Mouse (Mus musculus) adrenal gland, postnatal 4 days (tissue): Measurements from ENCODE around the gene Nqo2. TPM values are rescaled to one million over a fixed set of nuclear protein-coding genes. Genes with fewer than 3 reads are reported as not detected.
"Not testable (repeated sequence)": the region's sequence is repeated elsewhere in the genome, so short reads cannot be mapped to it uniquely, and the experiment has no call there.

Experiments
- DNase-seq, 2 experiments: peaks; one replicate each; pipeline ENCODE4 v3.0.0; 2021 to 2022; ENCODE audit warnings: low spot score in 2 of 2, mixed read lengths in 2 of 2
- long read RNA-seq, 2 experiments: library from polyadenylated mRNA; stranded (forward); transcript quantifications; one replicate each; pipeline ENCODE4 v2.0.0; 2021
- total RNA-seq, 2 experiments: library from RNA; stranded (reverse); gene quantifications; 2 replicates each; pipeline ENCODE4 v1.2.3; 2021

Gene Nqo2
- 10 to 100 TPM; 39.6 to 40.3 TPM for total RNA-seq
- long read RNA-seq, experiment 1, transcript Nqo2-202 (7 exons, 3,842 nt) = major isoform, 15 of 26 reads
- long read RNA-seq, experiment 1, partial matches to known transcripts = 1 of 26 reads
- long read RNA-seq, experiment 1, other reads (novel, unspliced or antisense) = 6 of 26 reads
- long read RNA-seq, experiment 2, transcript Nqo2-202 (7 exons, 3,842 nt) = major isoform, 33 of 55 reads
- long read RNA-seq, experiment 2, transcript Nqo2-201 (8 exons, 1,063 nt) = minor isoform, 9 of 55 reads
- long read RNA-seq, experiment 2, partial matches to known transcripts = 2 of 55 reads
- long read RNA-seq, experiment 2, other reads (novel, unspliced or antisense) = 11 of 55 reads

DNA sequence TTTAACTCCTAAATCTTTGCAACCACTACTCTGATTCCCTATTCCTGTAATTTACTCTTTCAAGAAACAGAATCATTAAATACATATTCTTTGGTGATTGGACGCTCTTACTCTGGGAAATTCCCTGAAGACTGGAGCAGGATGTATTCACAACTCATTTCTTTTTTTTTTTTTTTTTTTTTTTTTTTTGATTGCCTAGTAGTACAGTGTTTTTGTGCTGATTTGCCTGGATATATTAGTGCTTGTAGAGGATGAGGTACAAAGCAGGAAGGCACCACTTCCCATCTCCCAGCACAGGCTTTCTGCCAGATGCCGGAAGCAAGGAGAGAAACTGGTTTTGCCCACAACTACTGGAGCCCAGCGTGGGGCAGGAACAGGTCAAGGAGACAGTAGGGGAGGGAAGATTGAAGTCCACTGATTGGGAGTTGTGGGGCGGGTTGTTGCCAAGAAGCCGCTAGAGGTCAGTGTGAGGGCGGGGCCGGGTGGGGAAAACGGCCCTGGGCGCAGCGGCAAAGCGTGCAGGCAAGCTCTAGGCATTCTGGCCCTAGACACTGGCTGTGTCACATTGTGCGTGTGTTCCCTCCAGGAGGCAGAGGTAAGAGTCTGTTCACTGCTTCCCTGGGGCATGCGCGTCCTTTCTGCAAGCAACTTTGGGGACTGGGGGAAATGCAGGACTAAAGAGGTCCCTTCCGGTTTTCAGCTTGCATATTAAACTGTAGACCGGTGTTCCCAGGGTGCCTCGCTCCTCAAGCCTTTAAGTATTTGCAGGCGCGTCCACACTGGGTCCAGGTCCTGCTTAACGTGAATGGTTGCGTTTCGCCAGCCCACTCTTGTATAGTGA is at the start of gene Nqo2:
Nqo2 (plus strand) TSS at position 482 of the 841 bp plus-strand sequence.
- peak; percentile 36 to 57 for DNase-seq

DNA sequence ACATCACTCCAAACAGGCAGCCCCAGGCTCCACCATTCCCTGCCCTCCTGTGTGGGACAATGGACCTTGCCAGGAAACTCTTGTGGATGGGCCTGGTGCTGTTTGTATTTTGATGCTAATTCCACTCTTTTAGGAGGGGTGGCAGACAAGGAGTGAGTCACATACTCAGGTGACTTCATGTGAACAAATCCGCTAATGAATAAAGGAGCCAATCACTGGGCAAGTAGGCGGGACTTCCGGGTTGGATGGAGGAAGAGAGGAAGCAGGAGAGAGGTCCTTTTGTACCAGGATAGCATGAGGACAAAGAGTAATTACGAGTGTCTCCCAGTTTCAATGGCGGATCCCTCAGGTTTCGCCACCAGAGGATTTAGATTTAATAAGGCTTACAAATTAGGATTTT is 43.4 kb upstream of the Nqo2 start:
- DNase-seq = no peak

DNA sequence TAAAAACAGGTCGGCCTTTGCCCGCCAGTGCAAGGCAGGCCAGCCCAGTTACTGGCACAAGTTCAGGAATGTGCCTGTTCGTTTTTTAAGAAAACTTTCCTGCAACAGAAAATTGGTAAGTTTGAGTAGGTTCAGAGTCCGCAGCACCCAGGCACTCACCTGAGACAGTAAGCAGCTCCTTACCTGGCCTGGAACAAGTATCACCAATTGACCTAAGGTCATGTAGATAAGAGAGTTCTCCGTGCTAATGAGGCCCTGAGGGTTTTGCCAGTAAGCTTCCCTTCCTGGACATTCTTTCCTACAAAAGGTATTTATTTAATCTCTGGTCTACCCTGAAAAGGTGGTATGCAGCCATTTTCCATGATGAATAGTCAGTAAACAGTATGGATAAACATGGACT is 42.8 kb upstream of the Nqo2 start:
- DNase-seq = no peak

DNA sequence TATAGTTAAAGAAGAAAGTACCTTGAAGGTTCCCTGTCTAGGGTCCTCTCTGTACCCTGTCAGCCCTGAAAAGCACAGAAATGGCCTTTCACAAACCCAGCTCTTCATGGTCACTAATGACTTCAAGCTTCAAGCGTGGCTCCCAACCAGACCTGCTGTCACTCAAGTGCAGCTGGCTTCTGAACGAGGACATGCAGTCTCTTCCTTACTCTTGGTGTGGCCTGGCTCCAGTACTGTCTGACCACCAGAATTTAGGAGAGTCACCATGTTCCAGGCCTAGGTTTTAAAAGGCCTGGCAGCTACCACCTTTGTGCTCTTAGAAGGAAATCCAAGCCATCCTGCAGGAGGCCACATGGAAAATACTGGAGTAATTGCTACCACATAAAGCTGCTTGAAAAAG is 34.2 kb upstream of the Nqo2 start:
- no peak for DNase-seq

DNA sequence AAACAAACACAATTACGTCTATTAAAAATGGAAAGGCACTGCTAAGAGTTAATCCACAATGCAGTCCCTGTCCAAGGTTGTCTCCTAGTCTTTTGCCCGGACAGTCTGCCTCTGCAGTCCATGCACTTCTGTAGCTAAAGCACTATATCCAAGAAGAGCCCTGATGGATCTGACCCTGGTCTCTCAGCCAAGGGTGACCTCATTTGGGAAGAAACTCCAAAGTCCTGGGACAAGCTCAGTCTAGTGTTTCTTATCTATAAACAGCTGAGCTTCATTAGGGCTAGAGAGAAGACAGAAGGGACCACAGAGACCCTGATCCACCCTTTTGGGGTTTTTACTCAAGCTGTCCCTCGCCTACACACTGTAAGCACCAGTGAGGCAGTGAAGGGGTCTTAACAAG is 33.6 kb upstream of the Nqo2 start:
- DNase-seq = no peak

DNA sequence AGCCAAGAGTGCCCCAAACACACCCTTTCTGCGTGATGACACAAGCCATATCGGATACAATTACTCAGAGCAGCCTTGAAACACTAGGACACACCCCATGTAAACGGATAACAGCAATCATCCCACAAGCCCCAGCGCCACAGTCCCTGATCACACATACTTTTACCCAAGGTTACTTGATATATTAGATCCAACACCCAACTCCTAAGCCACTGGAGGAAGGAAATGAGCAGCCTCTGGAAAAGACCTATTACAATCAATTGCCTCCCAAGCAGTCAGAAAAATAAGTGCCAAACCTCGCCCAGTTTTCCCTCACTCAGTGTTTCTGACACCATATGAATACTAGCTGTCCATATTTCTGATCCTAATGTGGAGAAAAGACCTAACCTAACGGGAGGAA is 29.7 kb upstream of the Nqo2 start:
- no peak for DNase-seq

DNA sequence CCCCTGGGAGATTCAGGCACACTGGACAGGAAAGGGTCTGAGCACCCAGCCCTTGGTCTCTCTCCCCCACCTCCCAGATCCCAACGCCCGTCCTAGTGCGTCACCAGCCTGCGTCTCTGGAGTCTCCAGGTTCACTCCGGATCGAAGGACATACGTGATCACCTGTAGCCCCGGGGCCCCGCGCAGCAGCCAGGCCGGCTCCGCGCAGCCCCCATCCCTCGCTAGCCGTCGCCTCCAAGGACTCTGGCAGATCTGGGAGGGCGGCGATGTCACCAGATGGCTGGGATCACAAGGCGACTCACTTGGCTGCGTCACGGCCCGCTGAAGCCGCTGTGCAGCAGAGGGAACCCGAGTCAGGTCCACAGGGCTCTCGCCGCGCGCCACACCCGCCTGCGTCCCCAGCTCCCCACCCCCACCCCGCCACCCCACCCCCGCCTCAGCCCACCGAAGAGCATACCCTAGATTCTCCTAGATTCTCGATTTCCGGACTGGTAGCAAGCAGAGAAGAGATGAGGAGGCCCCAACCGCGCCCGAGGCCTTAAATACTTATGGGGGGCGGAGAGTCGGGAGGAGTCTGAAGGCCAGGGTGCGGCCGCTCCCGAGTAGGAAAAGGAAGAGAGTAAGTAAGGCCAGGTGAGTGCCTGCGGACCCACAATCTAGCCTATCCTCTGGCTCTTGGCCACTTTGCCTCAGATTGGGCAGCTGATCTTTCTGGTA is 28.9 kb upstream of the Nqo2 start:
- DNase-seq = peak; percentile 18 to 36

DNA sequence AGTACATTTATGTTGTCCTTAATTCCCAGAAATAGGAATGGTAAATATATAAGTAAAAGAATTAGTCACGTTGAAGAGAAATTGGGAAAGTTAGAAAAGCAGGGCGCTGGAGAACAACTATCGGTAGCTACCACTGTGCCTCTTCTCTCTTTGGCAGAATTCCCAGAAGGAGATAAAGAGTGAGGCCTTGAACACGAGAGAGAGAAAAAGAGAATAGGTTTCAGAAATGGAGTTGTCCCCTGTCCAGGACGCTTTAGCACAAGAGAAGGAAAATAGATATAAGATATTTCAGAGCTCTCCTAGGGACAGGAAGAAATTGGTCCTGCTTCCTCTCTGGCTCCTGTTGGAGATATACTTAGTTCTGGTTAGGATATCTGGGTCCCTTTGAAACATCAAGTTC is 27.3 kb upstream of the Nqo2 start:
- no peak for DNase-seq

DNA sequence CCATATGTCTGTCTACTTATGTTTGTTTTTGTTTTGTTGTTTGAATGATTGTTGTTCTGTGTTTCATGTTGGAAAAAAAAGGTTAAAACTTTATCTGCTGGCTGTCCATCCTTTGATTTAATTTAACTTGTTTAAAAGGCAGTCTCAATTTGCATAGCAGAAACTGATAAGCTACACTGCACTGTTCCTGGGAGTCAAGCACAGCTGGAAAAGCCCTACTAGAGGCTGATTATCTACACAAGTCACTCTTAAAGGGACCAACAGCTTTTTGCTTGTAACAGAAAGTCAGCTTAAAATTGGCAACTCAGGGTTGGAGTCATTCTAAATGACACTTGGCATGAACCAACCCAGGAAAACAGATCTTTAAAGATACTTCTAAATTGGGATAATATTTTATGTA is 26.9 kb upstream of the Nqo2 start:
- DNase-seq = not testable (repeated sequence)

DNA sequence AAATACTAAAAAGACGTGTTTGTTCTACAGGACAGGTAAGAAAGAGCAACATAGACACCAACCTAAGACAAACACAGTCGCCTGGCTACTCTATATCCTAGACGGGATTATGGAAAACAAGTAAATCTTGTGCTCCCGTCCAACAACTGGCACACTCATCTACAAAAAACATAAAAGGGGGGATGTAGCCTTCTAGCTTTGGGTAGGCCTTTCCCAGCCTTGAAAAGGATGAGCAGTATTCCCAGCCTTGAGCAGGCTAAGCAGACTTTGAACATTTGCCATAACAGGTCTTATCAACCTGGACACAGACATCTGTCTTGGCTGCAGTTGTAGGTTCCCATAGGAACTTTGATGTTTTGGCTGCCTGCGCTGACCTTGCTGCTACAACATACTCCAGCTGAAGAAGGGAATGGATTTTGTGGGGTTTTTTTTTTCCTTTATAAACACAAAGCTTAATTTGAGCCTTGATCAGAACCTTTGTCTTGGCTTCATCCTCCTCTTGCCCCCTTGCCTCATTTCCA is 23.1 kb upstream of the Nqo2 start:
- DNase-seq = no peak

DNA sequence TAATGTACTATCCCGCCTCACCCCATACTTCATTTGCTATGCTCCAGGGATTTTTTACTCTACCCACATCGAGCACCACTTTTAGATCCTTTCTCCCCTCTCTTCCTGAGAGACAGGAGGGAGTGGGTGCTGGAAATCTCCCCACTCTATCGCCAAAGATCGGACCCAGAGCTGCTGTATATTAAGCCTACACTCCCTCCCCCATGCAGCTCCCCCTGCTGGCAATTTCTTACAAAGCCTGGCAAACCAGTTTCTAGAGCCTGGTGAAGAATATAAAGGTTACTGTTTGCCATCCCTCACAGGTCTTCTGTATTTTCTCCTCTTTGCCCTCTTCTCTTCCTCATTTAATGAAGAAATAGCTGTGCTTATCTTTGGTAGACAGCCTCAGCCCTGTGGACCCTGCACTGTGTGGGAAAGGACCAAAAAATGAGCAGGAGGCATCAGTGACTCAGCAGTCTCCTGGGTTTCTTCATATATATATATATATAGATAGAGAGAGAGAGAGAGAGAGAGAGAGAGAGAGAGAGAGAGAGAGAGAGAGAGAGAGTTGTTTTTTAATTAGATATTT is 22.2 kb upstream of the Nqo2 start:
- no peak for DNase-seq

DNA sequence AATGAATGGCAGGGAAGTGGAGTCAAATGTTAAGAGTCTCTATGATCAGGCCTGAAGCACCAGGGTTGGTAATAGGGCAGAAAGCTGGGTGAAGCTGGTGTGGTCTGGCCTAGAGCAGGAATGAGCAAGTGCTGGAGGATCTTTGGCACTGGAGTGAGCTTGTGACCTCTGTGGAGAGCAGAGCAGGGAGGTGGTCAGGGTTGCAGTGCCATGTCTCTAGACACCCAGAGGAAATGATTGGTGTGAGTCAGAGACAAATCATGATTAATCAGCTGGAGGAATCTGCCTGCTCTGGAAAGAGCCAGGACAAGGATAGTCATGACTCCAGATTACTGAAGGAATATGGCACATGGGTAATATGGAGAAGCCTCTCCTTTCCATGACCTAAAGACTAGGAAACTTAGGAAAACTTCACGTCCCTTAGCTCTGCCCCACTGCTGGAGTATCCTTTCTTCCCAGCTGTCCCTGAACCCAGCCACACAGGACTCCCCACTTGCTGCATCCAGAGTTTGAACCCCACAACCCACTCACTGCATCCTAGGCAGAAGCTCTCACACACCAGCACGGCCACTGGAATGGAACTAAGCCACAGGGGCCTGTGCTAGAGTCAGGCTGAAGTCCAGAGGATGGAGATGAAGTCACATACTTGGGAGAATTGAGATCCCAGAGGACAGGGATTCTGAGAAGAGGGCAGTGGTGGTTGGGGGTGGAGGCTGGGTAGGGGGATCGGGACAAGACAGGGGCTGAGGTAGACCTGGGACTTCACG is 13.0 kb upstream of the Nqo2 start:
- DNase-seq = no peak

DNA sequence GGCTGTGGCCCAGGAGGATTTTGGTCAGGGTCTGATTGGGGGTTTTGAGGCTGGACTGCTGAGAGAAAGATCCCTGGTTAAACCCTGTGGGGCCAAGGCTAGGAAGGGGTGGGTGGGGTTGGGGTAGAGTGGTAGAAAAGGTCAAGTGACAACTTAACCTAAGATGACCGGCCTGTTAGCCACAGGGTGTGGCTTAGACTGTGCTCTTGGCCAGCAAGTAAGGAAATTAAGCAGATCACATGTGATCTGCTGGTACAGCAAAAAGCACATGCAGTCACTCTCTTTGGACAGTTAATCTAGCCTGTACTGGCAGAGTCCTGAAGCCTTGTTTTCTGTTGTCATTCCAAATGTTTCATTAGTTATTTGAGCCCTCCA is 12.4 kb upstream of the Nqo2 start:
- DNase-seq = no peak

DNA sequence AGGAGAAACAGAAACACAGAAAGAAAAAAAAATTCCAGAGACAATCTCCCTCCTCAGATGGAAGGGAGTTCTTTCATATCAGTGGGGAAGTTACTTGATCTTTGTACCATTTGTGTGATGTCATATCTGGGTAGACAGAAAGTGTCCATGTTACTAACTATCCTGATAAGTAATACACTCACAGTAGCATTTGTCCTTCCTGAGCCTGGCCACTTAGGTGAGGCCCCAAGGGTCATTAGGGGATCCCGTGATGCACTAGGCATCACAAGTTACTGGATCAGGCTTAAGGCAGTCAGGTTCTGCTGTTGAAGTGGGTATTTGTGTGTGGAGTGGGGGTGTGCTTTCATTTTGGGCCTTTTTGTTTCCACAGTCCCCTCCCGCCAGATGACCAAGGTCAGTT is 11.5 kb upstream of the Nqo2 start:
- DNase-seq = no peak

DNA sequence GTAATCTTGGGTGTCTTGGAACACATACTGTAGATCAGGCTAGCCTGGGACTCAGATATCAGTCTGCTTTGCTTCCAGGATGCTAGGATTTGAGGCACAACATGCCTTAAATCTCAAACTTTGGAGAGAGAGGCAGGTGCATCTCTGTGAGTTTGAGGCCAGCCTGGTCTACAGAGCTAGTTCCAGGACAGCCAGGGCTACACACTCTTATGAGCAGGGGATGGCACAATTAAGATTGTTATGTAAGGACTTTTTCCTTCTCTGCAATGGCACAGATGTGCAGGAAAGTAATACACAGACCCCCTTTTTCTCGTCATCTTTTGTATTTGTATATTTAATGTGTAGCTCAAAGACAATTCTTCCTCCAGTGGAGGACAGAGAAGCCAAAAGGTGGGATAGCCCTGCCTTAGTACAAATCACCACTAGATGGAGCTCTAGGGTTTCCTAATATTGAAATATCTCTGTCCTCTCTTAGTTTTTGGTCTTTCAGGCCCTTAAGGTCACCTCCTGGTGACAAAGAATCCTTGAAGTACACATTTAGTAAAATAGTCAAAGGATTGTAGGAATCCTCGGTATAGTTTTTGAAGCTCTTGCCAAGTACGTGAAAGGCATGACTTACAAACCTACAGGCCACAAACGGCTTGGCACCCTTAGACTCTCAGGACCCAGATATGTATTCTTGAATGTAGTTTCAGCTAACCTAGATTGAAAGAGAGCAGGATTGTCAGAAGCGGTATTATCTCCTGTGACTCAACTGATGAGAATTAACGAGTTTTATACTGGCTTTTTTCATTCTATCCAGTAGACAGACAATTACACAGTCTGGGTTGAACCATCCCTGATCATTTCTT is 7.7 kb upstream of the Nqo2 start:
- no peak for DNase-seq

DNA sequence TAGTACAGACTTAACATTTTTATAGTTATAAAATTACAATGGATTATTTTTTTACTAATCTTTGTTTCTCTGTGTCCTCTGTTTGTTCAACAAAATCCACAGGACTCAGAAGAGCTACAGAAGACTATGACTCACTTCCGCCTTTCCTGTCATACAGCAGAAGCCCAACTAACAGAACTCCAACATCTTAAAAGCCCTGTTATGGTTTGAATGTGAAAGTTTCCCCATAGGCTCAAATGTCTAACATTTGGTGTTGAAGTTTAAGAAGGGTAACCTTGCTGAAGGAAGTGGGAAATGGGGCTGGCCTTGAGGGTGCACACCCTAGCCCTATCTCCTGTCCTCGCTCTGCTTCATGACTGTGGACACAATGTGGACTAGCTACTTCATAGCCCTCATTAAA is 4.7 kb upstream of the Nqo2 start:
- no peak for DNase-seq

DNA sequence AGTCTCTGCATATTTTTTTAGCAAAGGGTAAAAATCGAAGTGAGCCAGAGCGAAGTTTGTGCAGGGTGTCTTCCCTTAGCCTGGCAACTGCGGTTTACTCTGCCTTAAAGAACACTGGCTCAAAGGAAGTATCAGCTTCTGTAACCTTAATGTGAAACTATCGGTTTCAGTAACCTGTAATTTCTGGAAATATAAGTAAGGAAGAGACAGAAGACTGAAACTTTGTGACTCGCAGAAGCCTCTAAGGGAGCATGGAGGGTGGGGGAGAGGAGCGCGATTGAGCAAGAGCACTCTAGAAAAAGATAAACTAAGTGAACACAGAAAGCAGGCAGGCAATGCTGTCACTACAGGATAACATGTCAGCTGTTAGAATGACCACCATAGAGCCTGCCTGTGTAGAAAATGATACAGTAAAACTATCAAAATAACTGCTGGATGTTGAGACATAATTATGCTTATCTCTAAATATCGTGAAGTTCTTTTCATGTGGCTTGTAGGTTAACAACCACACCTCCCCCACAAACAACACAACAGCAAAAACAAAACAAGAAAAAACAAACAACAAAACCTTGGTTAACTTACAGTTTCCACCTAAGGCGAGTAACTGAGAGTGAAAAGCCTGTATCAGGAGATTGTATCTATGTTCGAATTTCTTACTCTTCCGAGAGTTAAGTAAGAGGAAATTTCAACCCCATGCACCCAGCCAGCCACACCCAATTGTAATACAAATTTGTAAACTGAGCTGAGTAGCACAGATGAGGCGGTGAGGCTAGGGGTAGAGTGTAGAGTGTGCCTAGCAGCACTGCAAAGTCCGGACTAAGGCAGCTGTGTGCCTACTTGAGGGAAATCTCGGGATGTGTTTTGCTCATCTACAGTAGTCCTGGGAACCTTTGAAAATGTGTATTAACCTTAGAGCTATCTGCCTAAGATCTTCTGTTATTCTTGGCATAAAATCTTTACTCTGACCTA is 853 bp downstream of the Nqo2 start:
- no peak for DNase-seq

DNA sequence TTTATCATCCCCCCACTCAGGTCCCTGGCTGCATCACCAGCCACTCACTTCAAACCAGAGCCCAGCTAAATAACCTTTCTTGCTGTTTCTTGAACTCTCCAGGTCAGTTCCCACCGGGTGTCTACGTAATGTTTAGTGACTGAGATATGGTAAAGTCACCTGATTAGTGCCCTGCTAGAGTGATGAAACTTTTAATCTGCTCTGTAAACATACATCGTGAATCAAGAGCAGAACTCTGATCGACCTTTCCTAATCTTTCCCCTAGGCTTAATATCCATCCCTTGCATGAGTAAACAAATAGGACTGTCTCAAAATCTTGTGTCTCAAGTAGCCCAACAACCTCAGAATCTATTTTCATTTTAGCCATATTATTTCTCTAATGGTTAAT is 1.5 kb downstream of the Nqo2 start:
- DNase-seq = no peak

DNA sequence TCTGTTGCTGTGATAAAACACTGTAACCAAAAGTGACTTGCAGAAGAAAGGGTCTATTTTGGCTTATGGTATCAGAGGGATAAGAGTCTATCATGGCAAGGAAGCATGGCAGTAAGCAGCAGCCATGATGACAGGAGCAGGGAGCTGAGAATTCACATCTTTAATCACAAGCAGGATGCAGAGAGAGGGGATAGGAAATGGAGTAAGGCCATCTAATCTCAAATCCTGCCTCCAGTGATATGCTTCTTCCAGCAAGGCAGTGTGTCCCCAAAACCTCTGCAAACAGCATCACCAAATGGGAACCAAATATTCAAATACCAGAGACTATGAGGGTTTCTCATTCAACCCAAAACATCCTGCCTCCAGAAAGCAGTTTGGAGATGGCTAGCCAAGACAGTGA is 2.1 kb downstream of the Nqo2 start:
- DNase-seq = no peak
